Mouse (Mus musculus): ENCODE measurements around the gene Cd8b1. TPM values are rescaled to one million over a fixed set of nuclear protein-coding genes. Genes with fewer than 3 reads are reported as not detected.

Cd8b1 gene
- total RNA-seq, 2 experiments from 2014 or later, result 1.7 TPM

DNA sequence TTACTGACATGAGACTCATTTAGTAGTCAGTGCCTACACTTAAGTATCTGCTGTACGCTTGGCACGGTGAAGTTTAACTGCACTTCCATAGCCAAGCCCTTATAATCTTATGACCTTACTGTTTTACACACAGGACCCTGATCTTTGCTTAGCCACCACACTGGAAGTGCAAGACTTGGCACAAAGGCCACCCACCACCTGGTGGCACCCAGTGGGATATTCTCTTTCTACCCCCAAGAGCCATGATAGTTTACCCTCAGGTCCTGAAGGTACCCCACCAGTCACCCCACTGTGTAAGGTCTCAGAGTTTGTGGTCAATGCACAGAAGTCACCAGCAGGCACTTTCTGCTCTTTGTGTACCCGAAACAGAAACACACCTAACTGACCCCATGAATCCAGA is 28.6 kb downstream of the Cd8b1 start:
- DNase-seq, result no peak

DNA sequence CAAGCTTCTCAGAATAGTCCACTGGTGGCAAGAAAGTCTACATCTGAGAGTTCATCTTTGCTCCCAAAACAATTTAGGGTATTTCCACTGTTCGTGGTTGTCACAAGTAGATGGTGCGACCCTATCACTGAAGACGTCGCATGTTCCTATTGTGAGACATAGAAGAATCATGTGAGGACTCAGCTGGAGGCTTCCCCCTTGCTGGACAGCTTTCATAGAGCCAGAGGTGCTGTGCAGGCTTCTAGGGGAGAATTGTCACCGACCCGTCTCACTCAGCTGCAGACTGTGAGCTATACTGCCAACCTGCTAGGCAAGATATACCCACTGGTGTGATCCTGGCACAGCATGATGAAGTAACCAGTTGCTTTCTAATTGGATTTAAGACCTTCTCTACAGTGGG is 29.6 kb downstream of the Cd8b1 start:
- no peak for DNase-seq

DNA sequence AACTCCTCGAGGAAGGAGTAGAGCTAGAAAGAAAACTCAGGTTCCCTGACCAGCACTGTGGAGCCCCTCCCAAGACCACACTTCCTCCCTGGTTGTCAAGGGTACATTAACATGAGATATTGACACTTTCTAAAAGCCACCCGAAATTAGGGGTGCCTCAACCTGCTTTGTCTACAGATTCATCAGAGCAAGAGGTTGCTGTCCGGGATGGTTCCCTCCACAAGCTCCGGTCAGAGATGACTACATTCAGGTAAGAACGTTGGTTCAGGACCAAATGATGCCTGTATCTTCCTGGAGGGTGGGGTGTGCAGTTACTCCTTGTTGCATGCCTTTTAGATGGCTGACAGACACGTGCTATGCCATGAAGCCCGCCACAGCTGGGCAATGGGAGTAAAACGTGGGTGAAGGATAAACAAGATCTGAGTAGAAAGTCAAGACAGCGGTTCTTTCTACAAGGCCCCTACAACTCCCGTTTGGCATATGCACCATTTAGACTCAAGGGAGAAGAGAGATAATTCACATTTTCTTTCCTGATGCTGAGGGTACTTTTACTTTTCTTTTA is 30.4 kb downstream of the Cd8b1 start:
- no peak for DNase-seq

DNA sequence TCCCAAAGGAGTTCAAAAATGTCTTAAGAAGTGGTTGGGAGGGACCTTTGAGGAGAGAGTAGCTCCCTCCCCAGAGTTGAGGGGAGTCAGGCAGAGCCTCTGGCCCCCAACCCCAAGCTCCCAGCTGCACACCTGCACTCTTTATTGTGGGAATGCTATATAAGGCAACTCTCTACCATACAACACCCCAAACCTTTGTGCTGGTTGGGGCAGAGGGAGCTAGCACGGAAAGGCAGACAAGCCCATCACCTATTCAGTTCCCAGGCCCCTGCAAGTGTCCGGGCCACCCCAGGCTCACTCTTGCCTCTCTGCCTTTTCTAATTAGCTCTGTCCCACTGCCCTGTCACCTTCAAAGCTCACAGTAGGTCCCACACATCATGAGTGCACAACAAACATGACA is 31.1 kb downstream of the Cd8b1 start:
- no peak for DNase-seq

DNA sequence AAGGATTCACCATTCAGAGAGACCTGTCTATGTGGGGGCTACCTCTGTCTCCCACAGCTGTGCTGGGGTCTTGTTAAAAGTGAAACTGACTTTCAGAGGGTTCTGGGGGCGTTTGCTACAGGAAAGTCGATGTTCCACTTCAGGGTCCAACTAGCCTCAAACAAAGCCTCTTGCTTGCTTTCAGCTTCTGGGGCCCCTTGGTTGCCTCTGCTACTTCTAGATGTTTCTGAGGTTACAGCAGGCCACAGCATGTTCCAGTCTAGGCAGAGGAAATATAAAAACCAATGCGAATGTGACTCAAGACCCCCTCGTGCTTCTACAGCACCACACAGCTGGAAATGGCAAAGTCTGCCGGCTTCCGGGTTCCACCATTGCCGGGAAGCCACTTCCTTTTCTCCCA is 34.9 kb downstream of the Cd8b1 start:
- DNase-seq, result no peak

DNA sequence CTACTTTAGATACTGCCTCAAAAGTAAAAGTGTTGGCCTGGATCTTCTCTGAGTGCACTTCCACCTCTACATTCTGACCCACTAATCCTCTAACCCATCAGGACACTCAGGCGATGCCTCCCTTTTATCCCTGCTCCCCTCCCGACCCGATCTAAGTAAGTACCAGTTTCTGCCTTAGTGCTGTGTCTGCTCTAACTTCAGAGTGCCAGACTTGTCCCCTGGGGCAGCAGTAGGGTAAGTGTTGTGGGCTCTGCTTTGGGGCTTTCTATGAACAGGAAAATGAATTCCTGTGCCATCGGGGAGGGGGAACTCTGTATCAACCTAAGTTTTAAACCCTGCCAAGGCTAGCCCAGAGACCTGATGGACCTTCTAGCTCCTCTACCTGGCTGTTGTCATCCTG is 37.6 kb downstream of the Cd8b1 start:
- DNase-seq, result no peak

DNA sequence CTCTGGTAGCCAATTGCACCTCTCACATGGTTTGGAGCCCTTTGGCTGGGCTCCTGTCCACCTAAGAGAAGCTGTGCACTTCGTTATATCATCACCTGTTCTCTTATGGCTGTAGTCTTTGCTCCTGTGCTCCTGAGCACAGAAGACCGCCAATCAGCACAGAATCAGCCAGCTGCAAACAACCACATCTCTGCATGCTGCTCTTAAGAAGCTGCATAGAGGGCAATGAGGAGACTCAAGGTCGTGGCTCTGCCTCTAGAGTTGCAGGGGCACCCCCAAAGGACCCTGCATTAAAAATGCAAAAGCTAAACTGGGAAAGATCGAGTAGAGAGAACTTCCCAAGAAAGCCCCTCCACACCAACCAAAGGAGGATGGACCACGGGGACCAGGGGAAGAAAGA is 38.2 kb downstream of the Cd8b1 start:
- DNase-seq, result no peak

DNA sequence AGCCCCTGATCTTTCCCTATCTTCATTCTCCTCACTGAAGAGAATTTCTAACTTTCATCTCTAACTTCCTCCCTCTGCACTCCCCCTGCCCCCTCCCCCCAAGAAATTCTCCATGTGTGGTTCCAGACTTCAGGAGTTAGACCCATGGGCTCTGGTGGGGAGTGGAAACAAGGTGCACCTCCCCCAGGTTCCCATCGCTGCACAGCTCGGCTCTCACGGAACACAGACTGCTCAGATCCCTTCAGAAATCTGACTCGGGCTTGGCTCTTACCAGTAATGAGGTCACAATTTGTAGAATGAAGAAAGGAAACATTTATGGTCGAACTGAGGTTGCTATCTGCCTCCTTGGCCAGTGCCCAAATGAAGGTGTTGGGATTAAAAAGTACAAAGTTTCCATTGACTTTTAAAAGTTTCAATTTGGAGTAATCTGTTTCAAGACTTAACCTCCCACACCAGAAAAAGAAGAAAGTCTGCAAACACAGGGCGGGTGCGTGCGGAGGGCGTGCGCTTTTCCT is 38.6 kb downstream of the Cd8b1 start:
- DNase-seq, result no peak

DNA sequence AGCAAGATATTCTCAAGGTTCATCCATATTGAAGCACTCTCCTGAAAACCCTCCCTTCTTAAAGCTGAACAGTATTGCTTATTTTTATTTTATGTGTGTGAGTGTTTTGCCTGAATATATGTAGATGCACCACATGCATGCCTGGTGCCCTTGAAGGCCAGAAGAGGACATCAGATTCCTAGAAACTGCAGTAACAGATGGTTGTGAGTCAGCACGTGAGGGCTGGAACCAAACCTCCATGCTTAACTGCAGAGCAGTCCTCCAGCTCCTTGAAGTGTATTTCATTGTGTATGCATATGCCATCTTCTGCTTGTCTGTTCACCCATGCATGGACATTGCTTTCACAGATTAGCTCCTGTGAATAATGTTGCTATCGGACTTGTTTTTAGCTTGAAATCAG is 41.4 kb downstream of the Cd8b1 start:
- DNase-seq, result no peak

DNA sequence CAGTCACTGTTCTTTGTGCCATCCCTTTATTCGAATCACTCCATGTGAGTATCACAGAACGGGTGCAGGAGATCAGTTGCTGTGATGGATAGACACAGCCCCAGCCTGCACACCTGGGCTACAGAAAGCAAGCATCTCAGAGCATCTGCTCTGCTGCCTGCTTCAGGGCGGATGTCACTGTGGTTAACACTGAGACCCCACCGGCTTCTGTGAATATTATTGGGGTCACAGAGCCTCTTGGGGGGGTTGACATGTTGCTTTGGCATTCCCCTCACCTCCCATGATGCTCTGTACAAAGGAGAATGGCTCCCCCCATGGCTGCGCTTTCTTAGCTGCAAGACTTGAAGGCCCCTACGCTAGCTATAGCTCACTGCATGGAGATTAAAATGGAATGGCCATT is 46.8 kb downstream of the Cd8b1 start:
- DNase-seq, result no peak

DNA sequence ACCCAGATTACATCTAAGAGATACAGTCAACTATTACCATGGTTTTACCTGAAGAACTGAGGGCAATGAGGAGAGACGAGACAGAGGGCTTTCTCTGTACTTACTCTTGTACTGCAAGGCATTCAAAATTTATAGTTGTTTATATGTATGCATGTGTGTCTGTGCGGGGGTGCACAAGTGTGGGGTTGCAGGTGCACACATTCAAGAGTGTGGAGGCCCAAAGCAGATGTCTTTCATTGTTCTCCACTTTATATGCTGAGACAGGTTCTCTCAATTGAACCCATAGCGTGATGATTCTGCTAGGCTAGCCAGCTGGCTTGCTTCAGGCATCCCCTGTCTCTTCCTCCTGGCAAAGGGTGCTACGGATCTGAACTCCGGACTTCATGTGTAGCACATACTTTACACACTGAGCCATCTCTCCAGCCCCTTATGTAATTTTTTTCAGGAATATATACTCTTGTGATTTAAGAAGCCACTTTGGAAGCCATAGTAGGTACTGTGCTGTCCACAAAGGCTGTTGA is 48.6 kb downstream of the Cd8b1 start:
- no peak for DNase-seq

DNA sequence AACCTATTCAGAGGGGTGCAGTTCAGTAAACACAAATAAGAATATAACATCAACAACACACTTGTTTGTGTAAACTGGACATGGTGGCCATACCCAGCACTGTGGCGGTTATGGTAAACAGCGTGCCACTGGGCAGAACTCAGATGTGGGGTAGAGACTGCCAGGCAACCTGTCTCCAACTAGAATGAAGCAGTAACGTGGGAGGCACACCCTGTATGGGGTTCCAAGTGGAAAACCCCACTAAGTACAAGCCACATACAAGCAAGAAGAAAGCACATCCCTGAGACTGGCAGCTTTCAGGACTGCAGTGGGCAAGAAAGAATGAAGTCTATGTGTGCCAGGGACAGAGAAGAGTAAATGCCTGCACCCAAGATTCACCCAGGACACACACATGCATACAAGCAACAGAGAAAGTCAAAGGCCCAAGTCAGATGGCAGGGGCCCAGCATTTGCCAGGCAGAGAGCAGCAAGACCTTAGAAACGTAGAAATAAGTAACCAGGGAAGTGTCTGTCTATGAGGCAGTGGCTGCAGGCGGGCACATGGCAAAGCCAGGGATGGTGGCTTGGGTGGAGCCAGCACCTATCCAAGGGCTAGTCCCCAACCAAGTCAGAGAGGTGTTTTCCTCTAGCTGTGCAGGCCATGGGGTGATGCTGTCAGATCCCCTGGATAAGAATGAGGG is 49.6 kb downstream of the Cd8b1 start:
- DNase-seq, result no peak

DNA sequence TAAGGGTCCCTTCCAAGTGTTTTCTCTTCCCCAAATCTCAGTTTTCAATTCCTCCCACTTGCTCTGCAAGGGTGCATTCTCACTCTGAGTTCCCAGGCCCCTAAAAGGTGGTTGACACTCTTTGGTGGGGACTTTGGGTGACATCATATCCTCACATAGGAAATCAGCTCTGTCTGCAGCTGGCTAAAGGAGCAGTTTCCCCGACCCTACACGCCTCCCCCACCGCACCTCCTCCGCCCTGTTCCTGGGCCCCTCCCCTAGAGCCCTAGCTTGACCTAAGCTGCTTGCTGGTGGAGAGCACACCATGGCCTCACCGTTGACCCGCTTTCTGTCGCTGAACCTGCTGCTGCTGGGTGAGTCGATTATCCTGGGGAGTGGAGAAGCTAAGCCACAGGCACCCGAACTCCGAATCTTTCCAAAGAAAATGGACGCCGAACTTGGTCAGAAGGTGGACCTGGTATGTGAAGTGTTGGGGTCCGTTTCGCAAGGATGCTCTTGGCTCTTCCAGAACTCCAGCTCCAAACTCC is 50.7 kb downstream of the Cd8b1 start, which contains the start of gene Cd8a:
Cd8a (plus strand) TSS at position 179 of the 527 bp plus-strand sequence.
- no peak for DNase-seq

DNA sequence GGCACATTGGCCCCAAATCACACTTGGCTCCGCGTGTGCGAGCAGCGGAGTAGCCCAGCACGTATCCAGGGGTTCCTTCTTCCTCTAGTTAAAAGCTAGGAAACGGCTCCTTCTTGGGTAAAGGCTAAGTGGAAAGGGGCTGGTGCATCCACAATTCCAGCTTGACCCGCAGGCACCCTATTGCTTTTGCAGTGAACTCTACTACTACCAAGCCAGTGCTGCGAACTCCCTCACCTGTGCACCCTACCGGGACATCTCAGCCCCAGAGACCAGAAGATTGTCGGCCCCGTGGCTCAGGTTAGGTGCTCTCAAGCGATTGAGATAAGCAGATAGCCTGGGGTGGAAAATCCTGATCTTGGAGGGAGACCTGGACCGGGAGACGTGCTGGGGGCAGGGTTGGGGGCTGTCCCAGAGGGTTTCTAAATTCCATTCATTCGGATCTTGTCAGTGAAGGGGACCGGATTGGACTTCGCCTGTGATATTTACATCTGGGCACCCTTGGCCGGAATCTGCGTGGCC is 51.8 kb downstream of the Cd8b1 start:
- DNase-seq, result no peak

DNA sequence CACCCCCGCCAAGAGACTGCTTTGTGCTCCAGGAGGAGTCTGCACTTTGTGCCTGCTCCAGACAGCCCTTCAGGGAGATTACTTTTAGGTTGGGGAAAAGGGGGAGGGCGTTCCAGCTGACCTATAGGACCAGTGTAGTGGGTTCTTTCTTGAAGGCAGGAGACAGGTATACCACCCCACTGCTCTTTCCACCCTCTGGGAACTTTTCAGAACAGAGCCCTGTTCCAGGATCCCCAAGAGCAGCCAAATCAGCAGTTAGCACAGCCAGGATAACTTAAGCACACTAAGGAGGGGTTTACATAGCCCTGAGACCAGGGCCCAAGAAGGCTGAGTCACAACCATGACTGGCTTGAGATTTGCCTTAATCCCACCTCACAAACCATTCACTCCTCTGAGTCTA is 52.3 kb downstream of the Cd8b1 start:
- DNase-seq, result no peak

DNA sequence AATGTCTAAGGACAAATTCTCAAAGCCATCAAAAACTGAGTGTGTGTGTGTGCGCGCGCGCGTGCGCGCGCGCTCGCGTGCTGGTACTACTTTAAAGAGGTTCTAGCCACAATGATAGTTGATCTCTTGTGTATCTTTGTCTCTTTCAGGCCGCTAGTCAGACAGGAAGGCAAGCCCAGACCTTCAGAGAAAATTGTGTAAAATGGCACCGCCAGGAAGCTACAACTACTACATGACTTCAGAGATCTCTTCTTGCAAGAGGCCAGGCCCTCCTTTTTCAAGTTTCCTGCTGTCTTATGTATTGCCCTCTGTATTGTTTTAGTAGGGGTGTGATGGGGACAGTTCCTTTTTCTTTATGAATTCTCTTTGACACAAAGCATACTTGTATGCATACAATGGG is 54.1 kb downstream of the Cd8b1 start:
- DNase-seq, result no peak

DNA sequence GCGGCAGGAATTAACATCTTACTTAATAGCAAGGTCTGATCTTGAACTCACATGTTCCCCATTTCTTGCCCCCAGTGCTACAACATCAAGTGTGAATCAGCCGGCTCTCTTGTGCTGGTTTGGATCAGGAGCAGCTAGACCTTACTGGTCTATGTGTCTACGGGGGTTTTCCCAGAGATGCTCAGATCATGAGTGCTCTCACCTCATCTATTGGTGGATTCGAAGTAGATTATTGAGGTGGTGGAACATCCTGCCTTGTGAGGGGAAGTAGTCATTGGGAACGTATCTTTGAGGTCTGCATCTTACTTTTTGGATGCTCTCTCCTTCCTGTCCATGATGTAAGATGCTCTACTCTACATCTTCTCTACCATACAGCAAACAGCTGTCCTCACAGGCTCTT is 59.1 kb downstream of the Cd8b1 start:
- no peak for DNase-seq

Other genes starting within 250 kb of the Cd8b1 start
- 10 to 100 TPM; 16.6 to 17.0 TPM for gene Thnsl2, start 178.3 kb upstream of the Cd8b1 start, total RNA-seq (2021)
- gene Fabp1, start 123.0 kb upstream of the Cd8b1 start, total RNA-seq (2021), result 100 to 1,000 TPM; 160 to 453 TPM
- gene Krcc1, start 51.1 kb upstream of the Cd8b1 start, total RNA-seq (2021), result 10 to 100 TPM; 69.7 to 76.0 TPM
- gene Smyd1, start 555 bp upstream of the Cd8b1 start, total RNA-seq (2021), result 10 to 100 TPM in 1 of 2 experiments, 1 to 10 TPM in 1; 5.0 to 17.9 TPM
- gene Cd8a, start 50.6 kb downstream of the Cd8b1 start, total RNA-seq (2021), result 1 to 10 TPM; 1.9 to 2.5 TPM
- 10 to 100 TPM; 68.7 to 74.1 TPM for gene Rmnd5a, start 117.8 kb downstream of the Cd8b1 start, total RNA-seq (2021)
- gene Rnf103, start 171.1 kb downstream of the Cd8b1 start, total RNA-seq (2021), result 10 to 100 TPM; 29.9 to 32.3 TPM
- 100 to 1,000 TPM in 1 of 2 experiments, 10 to 100 TPM in 1; 85.8 to 101 TPM for gene Chmp3, start 221.0 kb downstream of the Cd8b1 start, total RNA-seq (2021)

Measured in adrenal gland, postnatal 10 days (tissue).